Mouse (Mus musculus) kidney, adult 2 months (tissue): Measurements from ENCODE around the gene Calml4. TPM values are rescaled to one million over a fixed set of nuclear protein-coding genes. Genes with fewer than 3 reads are reported as not detected.
A peak's percentile ranks its signal among the peaks of the same experiment; 100 is the strongest.

Experiments
- DNase-seq: peaks from one replicate; pipeline ENCODE4 v3.0.0; 2021
- H3K27ac ChIP-seq: fragments of 200-500 bp; 2 replicates; pipeline ENCODE4 v1.5.1; 2012; ENCODE audit warnings: low read depth, low read length, control low read depth, inconsistent platforms; ENCODE audit not compliant: insufficient read depth
- H3K27me3 ChIP-seq: fragments of 200-500 bp; replicated peaks from 2 replicates; pipeline ENCODE4 v1.6.1; 2012; ENCODE audit warnings: mild to moderate bottlenecking, moderate library complexity, low read length, inconsistent platforms; ENCODE audit not compliant: control insufficient read depth, insufficient read depth
- H3K36me3 ChIP-seq: fragments of 200-500 bp; 2 replicates; pipeline ENCODE4 v1.6.1; 2012; ENCODE audit warnings: mild to moderate bottlenecking, moderate library complexity, low read length, inconsistent platforms; ENCODE audit not compliant: control insufficient read depth, insufficient read depth
- H3K4me1 ChIP-seq: fragments of 200-500 bp; 2 replicates; pipeline ENCODE4 v1.6.1; 2011; ENCODE audit warnings: low read length; ENCODE audit not compliant: control insufficient read depth, insufficient read depth
- H3K4me3 ChIP-seq: fragments of 200-500 bp; 2 replicates; pipeline ENCODE4 v1.5.1; 2011; ENCODE audit warnings: mild to moderate bottlenecking, low read depth, low read length, control low read depth; ENCODE audit not compliant: insufficient read depth
- CTCF ChIP-seq: fragments of 200-500 bp; conservative IDR thresholded peaks from 2 replicates; pipeline ENCODE4 v1.5.1; 2011; ENCODE audit warnings: low read depth, mild to moderate bottlenecking, control low read depth, low read length, moderate library complexity, mixed read lengths; ENCODE audit not compliant: insufficient read depth, insufficient read length
- POLR2A ChIP-seq: fragments of 200-500 bp; IDR thresholded peaks from one replicate; pipeline ENCODE4 v1.6.1; 2011; ENCODE audit warnings: low read depth, low read length, control low read depth
- WGBS: fragments of 180-500 bp; shearing (Covaris S2); methylation state at CpG from one replicate; pipeline ENCODE4 v1.1.7; 2018; 5-methylcytosine and 5-hydroxymethylcytosine counted together
- polyA plus RNA-seq: library from polyadenylated mRNA; depleted of rRNA; stranded (reverse); fragments of >200 nt; gene quantifications from 2 replicates; pipeline ENCODE4 v1.2.3, GENCODE M21; 2012

The Calml4 gene
- polyA plus RNA-seq, 1 experiment: 296 TPM

GRCm38 (mm10) chr9:62835705-62836446 is 22.0 kb upstream of the Calml4 start:
- WGBS: 52% methylated on average over 4 of the region's 4 CpGs
- no peak for DNase-seq
- no peak for TF ChIP-seq POLR2A
- TF ChIP-seq CTCF: no peak

GRCm38 (mm10) chr9:62837611-62838010 is 20.3 kb upstream of the Calml4 start:
- no peak overlapping the region for H3K27ac ChIP-seq
- H3K36me3 ChIP-seq: no peaks in the 10 kb centered on the region
- no peak for TF ChIP-seq CTCF
- no peak for TF ChIP-seq POLR2A

More at GRCm38 (mm10) chr9:62835705-62836446, 22.0 kb upstream of the Calml4 start:
- H3K36me3 ChIP-seq: no peaks in the 10 kb centered on the region
- H3K27me3 ChIP-seq: no peaks in the 10 kb centered on the region
- no peak overlapping the region for H3K4me3 ChIP-seq
- H3K27ac ChIP-seq: no peak overlapping the region
- peaks cover 4% of the 10 kb centered on the region; the same call in 1 of the 2 replicates for H3K4me1 ChIP-seq

GRCm38 (mm10) chr9:62838146-62838505 is 19.8 kb upstream of the Calml4 start:
- Histone ChIP-seq H3K4me1 (peaks cover 4% of the 10 kb centered on the region; the same call in 1 of the 2 replicates), H3K27ac (0 out of 2 replicates have a peak overlapping the region, but pooled peaks have one; percentile 5), H3K27me3 (no peaks in the 10 kb centered on the region), H3K4me3 (peak overlapping the region; percentile 60; the same call in 1 of the 2 replicates), H3K36me3 (no peaks in the 10 kb centered on the region)
- DNase-seq: no peak
- no peak for TF ChIP-seq CTCF
- no peak for TF ChIP-seq POLR2A
- WGBS: 13% methylated on average over 8 of the region's 8 CpGs

More at GRCm38 (mm10) chr9:62837611-62838010, 20.3 kb upstream of the Calml4 start:
- 49% methylated on average over 3 of the region's 3 CpGs for WGBS
- no peak overlapping the region for H3K4me3 ChIP-seq
- no peak for DNase-seq
- H3K27me3 ChIP-seq: no peaks in the 10 kb centered on the region
- peaks cover 4% of the 10 kb centered on the region; the same call in 1 of the 2 replicates for H3K4me1 ChIP-seq

GRCm38 (mm10) chr9:62838506-62839171 is 19.2 kb upstream of the Calml4 start, which contains the start of gene Cln6:
Gene Cln6 (plus strand): TSS chr9:62838785.
- no peaks in the 10 kb centered on the region for H3K36me3 ChIP-seq
- under 1% methylated on average over 48 of the region's 48 CpGs for WGBS
- H3K27ac ChIP-seq: peak within 1 kb of the TSS; percentile 41
- peak within 1 kb of the TSS; percentile 60 for H3K4me3 ChIP-seq
- H3K27me3 ChIP-seq: no peaks in the 10 kb centered on the region
- DNase-seq: peak; percentile 90
- H3K4me1 ChIP-seq: peaks cover 4% of the 10 kb centered on the region; the same call in 1 of the 2 replicates
- TF ChIP-seq CTCF (no peak), POLR2A (no peak)

- peak; percentile 63 for DNase-seq
- peak overlapping the region; percentile 41; the same call in 1 of the 2 replicates for H3K27ac ChIP-seq
- no peak for TF ChIP-seq CTCF
- TF ChIP-seq POLR2A: no peak
- peak overlapping the region; percentile 60 for H3K4me3 ChIP-seq
- 11% methylated on average over 14 of the region's 14 CpGs for WGBS
- no peaks in the 10 kb centered on the region for H3K27me3 ChIP-seq
- no peaks in the 10 kb centered on the region for H3K36me3 ChIP-seq
- H3K4me1 ChIP-seq: peaks cover 6% of the 10 kb centered on the region; the same call in 1 of the 2 replicates
These were observed 18.6 kb upstream of the Calml4 start for GRCm38 (mm10) chr9:62839172-62839770.

GRCm38 (mm10) chr9:62843356-62844024 is 14.4 kb upstream of the Calml4 start:
- peaks cover 11% of the 10 kb centered on the region; the same call in 1 of the 2 replicates for H3K4me1 ChIP-seq
- WGBS: 89% methylated on average over 10 of the region's 10 CpGs
- TF ChIP-seq POLR2A (no peak), CTCF (no peak)
- no peaks in the 10 kb centered on the region for H3K36me3 ChIP-seq
- H3K4me3 ChIP-seq: no peak overlapping the region
- no peak overlapping the region for H3K27ac ChIP-seq
- H3K27me3 ChIP-seq: no peaks in the 10 kb centered on the region
- DNase-seq: no peak
